Mouse (Mus musculus) heart, postnatal 25 days (tissue): Measurements from ENCODE around the gene Lypd5. TPM values are rescaled to one million over a fixed set of nuclear protein-coding genes. Genes with fewer than 3 reads are reported as not detected.

Experiments used
- microRNA-seq: library from miRNA; unstranded; fragments of <30 nt; microRNA quantifications from one replicate; pipeline ENCODE4 v1.2.0, GENCODE M21; 2022
- total RNA-seq, 2 experiments: library from RNA; stranded (reverse); gene quantifications; 2 replicates each; pipeline ENCODE4 v1.2.3; 2021

Gene Lypd5
- total RNA-seq, 2 experiments from 2014 or later = not detected

Small RNA genes within 50 kb of the gene (microRNA-seq; reads per million reads assigned to microRNA genes)
- not detected for gene Gm27592

Other genes with a start within 250 kb of the Lypd5 start
- gene Zfp112, start 236.9 kb upstream of the Lypd5 start, total RNA-seq = 1 to 10 TPM; 3.2 to 4.2 TPM
- gene Zfp235, start 215.0 kb upstream of the Lypd5 start, total RNA-seq = 1 to 10 TPM; 5.1 to 5.5 TPM
- gene Zfp114, start 174.1 kb upstream of the Lypd5 start, total RNA-seq = under 1 TPM; 0.14 to 0.44 TPM
- 1 to 10 TPM; 3.6 to 4.0 TPM for gene Zfp111, start 137.8 kb upstream of the Lypd5 start, total RNA-seq
- 1 to 10 TPM; 1.7 to 2.1 TPM for gene Zfp109, start 111.6 kb upstream of the Lypd5 start, total RNA-seq
- 1 to 10 TPM; 1.7 to 1.8 TPM for gene Zfp108, start 94.4 kb upstream of the Lypd5 start, total RNA-seq
- gene Zfp93, start 78.8 kb upstream of the Lypd5 start, total RNA-seq = 1 to 10 TPM; 3.2 to 3.7 TPM
- 1 to 10 TPM; 3.1 to 4.5 TPM for gene Zfp61, start 48.0 kb upstream of the Lypd5 start, total RNA-seq
- 1 to 10 TPM; 1.8 to 2.5 TPM for gene Zfp94, start 32.5 kb upstream of the Lypd5 start, total RNA-seq
- not detected for gene Tescl, start 15.3 kb upstream of the Lypd5 start, total RNA-seq
- gene Kcnn4, start 21.1 kb downstream of the Lypd5 start, total RNA-seq = under 1 TPM; 0.70 to 0.81 TPM
- gene Smg9, start 50.4 kb downstream of the Lypd5 start, total RNA-seq = 1 to 10 TPM; 7.6 TPM
- gene Irgc1, start 103.1 kb downstream of the Lypd5 start, total RNA-seq = not detected
- 1 to 10 TPM; 2.1 to 2.2 TPM for gene Plaur, start 113.3 kb downstream of the Lypd5 start, total RNA-seq
- 10 to 100 TPM; 13.1 to 13.9 TPM for gene Cadm4, start 132.8 kb downstream of the Lypd5 start, total RNA-seq
- 10 to 100 TPM; 15.1 to 15.6 TPM for gene Zfp428, start 157.8 kb downstream of the Lypd5 start, total RNA-seq
- not detected for gene AC161166.1, start 163.3 kb downstream of the Lypd5 start, total RNA-seq
- 10 to 100 TPM; 15.7 to 18.2 TPM for gene Irgq, start 181.5 kb downstream of the Lypd5 start, total RNA-seq
- gene Pinlyp, start 196.9 kb downstream of the Lypd5 start, total RNA-seq = not detected
- 10 to 100 TPM; 27.8 to 27.9 TPM for gene Xrcc1, start 197.1 kb downstream of the Lypd5 start, total RNA-seq
- gene Ethe1, start 238.3 kb downstream of the Lypd5 start, total RNA-seq = 10 to 100 TPM; 44.6 to 49.1 TPM
- gene Zfp575, start 238.4 kb downstream of the Lypd5 start, total RNA-seq = under 1 TPM; 0.08 to 0.17 TPM